Mouse (Mus musculus): ENCODE data around the gene Tmeff1.

Gene Tmeff1

GRCm38 (mm10) chr4:48660144-48660543 lies 75.2 kb downstream of the Tmeff1 start:
- Histone ChIP-seq H3K36me3 (ENCODE audit: insufficient read depth, low read length) (peaks cover 90% of the 10 kb centered on the region), H3K9me3 (ENCODE audit: low read length) (no peaks in the 10 kb centered on the region), H3K4me3 (replicated peaks; ENCODE audit: low read length) (no peak overlapping the region), H3K4me1 (replicated peaks; ENCODE audit: low read depth, low read length) (peaks cover 11% of the 10 kb centered on the region), H3K27me3 (ENCODE audit: insufficient read depth, low read length) (no peaks in the 10 kb centered on the region)
- TF ChIP-seq CTCF (conservative IDR thresholded peaks at IDR 0.05; ENCODE audit: low read length) (no peak), NANOG (IDR thresholded peaks at IDR 0.05; ENCODE audit: borderline replicate concordance, low read length) (no peak), POU5F1 (IDR thresholded peaks at IDR 0.05; ENCODE audit: borderline replicate concordance, low read length) (no peak)

GRCm38 (mm10) chr4:48660619-48661575 lies 75.9 kb downstream of the Tmeff1 start:
- no peaks in the 10 kb centered on the region for H3K27me3 ChIP-seq (ENCODE audit: insufficient read depth, low read length)
- TF ChIP-seq CTCF (conservative IDR thresholded peaks at IDR 0.05; ENCODE audit: low read length) (no peak), NANOG (IDR thresholded peaks at IDR 0.05; ENCODE audit: borderline replicate concordance, low read length) (no peak), POU5F1 (IDR thresholded peaks at IDR 0.05; ENCODE audit: borderline replicate concordance, low read length) (no peak)
- H3K36me3 ChIP-seq (ENCODE audit: insufficient read depth, low read length) = peaks cover 92% of the 10 kb centered on the region
- peaks cover 15% of the 10 kb centered on the region for H3K4me1 ChIP-seq (replicated peaks; ENCODE audit: low read depth, low read length)
- H3K9me3 ChIP-seq (ENCODE audit: low read length) = no peaks in the 10 kb centered on the region
- no peak overlapping the region for H3K4me3 ChIP-seq (replicated peaks; ENCODE audit: low read length)

- H3K36me3 ChIP-seq (ENCODE audit: insufficient read depth, low read length) = peaks cover 88% of the 10 kb centered on the region
- H3K4me1 ChIP-seq (replicated peaks; ENCODE audit: low read depth, low read length) = peaks cover 33% of the 10 kb centered on the region
- no peaks in the 10 kb centered on the region for H3K27me3 ChIP-seq (ENCODE audit: insufficient read depth, low read length)
- H3K4me3 ChIP-seq (replicated peaks; ENCODE audit: low read length) = no peak within 1 kb of the TSS
- TF ChIP-seq CTCF (conservative IDR thresholded peaks at IDR 0.05; ENCODE audit: low read length) (no peak), NANOG (IDR thresholded peaks at IDR 0.05; ENCODE audit: borderline replicate concordance, low read length) (no peak), POU5F1 (IDR thresholded peaks at IDR 0.05; ENCODE audit: borderline replicate concordance, low read length) (no peak)
- H3K9me3 ChIP-seq (ENCODE audit: low read length) = no peaks in the 10 kb centered on the region
Observed at GRCm38 (mm10) chr4:48663271-48663670, 78.3 kb downstream of the Tmeff1 start, which contains the start of gene Cavin4. Gene Cavin4, plus strand, starts transcription at chr4:48663514.

GRCm38 (mm10) chr4:48664021-48664420 lies 79.0 kb downstream of the Tmeff1 start:
- Histone ChIP-seq H3K4me3 (replicated peaks; ENCODE audit: low read length) (no peak overlapping the region), H3K36me3 (ENCODE audit: insufficient read depth, low read length) (peaks cover 87% of the 10 kb centered on the region), H3K4me1 (replicated peaks; ENCODE audit: low read depth, low read length) (peaks cover 35% of the 10 kb centered on the region), H3K27me3 (ENCODE audit: insufficient read depth, low read length) (no peaks in the 10 kb centered on the region), H3K9me3 (ENCODE audit: low read length) (no peaks in the 10 kb centered on the region)
- TF ChIP-seq NANOG (IDR thresholded peaks at IDR 0.05; ENCODE audit: borderline replicate concordance, low read length) (no peak), CTCF (conservative IDR thresholded peaks at IDR 0.05; ENCODE audit: low read length) (no peak), POU5F1 (IDR thresholded peaks at IDR 0.05; ENCODE audit: borderline replicate concordance, low read length) (no peak)

- no peak for TF ChIP-seq CTCF (conservative IDR thresholded peaks at IDR 0.05; ENCODE audit: low read length)
- TF ChIP-seq POU5F1 (IDR thresholded peaks at IDR 0.05; ENCODE audit: borderline replicate concordance, low read length) = no peak
- TF ChIP-seq NANOG (IDR thresholded peaks at IDR 0.05; ENCODE audit: borderline replicate concordance, low read length) = no peak
- H3K4me1 ChIP-seq (replicated peaks; ENCODE audit: low read depth, low read length) = peaks cover 32% of the 10 kb centered on the region
- no peaks in the 10 kb centered on the region for H3K27me3 ChIP-seq (ENCODE audit: insufficient read depth, low read length)
- H3K9me3 ChIP-seq (ENCODE audit: low read length) = no peaks in the 10 kb centered on the region
- H3K4me3 ChIP-seq (replicated peaks; ENCODE audit: low read length) = no peak overlapping the region
- H3K36me3 ChIP-seq (ENCODE audit: insufficient read depth, low read length) = peaks cover 84% of the 10 kb centered on the region
Observed at GRCm38 (mm10) chr4:48667279-48667678, 82.3 kb downstream of the Tmeff1 start.

- H3K36me3 ChIP-seq (ENCODE audit: insufficient read depth, low read length) = peaks cover 95% of the 10 kb centered on the region
- TF ChIP-seq CTCF (conservative IDR thresholded peaks at IDR 0.05; ENCODE audit: low read length) = no peak
- no peak for TF ChIP-seq POU5F1 (IDR thresholded peaks at IDR 0.05; ENCODE audit: borderline replicate concordance, low read length)
- no peak for TF ChIP-seq NANOG (IDR thresholded peaks at IDR 0.05; ENCODE audit: borderline replicate concordance, low read length)
- peaks cover 8% of the 10 kb centered on the region for H3K9me3 ChIP-seq (ENCODE audit: low read length)
- H3K4me1 ChIP-seq (replicated peaks; ENCODE audit: low read depth, low read length) = peaks cover 25% of the 10 kb centered on the region
- no peaks in the 10 kb centered on the region for H3K27me3 ChIP-seq (ENCODE audit: insufficient read depth, low read length)
- H3K4me3 ChIP-seq (replicated peaks; ENCODE audit: low read length) = no peak overlapping the region
Observed at GRCm38 (mm10) chr4:48672915-48673314, 87.9 kb downstream of the Tmeff1 start.

- Histone ChIP-seq H3K36me3 (ENCODE audit: insufficient read depth, low read length) (peaks cover 85% of the 10 kb centered on the region), H3K9me3 (ENCODE audit: low read length) (peaks cover 20% of the 10 kb centered on the region), H3K27me3 (ENCODE audit: insufficient read depth, low read length) (no peaks in the 10 kb centered on the region), H3K4me3 (replicated peaks; ENCODE audit: low read length) (no peak overlapping the region), H3K4me1 (replicated peaks; ENCODE audit: low read depth, low read length) (peaks cover 20% of the 10 kb centered on the region)
- TF ChIP-seq CTCF (conservative IDR thresholded peaks at IDR 0.05; ENCODE audit: low read length) (no peak), POU5F1 (IDR thresholded peaks at IDR 0.05; ENCODE audit: borderline replicate concordance, low read length) (no peak), NANOG (IDR thresholded peaks at IDR 0.05; ENCODE audit: borderline replicate concordance, low read length) (no peak)
Observed at GRCm38 (mm10) chr4:48674412-48674811, 89.4 kb downstream of the Tmeff1 start.

- Histone ChIP-seq H3K27me3 (ENCODE audit: insufficient read depth, low read length) (no peaks in the 10 kb centered on the region), H3K36me3 (ENCODE audit: insufficient read depth, low read length) (peaks cover 72% of the 10 kb centered on the region), H3K4me1 (replicated peaks; ENCODE audit: low read depth, low read length) (peaks cover 23% of the 10 kb centered on the region), H3K9me3 (ENCODE audit: low read length) (peaks cover 40% of the 10 kb centered on the region), H3K4me3 (replicated peaks; ENCODE audit: low read length) (no peak overlapping the region)
- TF ChIP-seq NANOG (IDR thresholded peaks at IDR 0.05; ENCODE audit: borderline replicate concordance, low read length) = no peak
- no peak for TF ChIP-seq CTCF (conservative IDR thresholded peaks at IDR 0.05; ENCODE audit: low read length)
- TF ChIP-seq POU5F1 (IDR thresholded peaks at IDR 0.05; ENCODE audit: borderline replicate concordance, low read length) = no peak
Observed at GRCm38 (mm10) chr4:48676570-48677185, 91.7 kb downstream of the Tmeff1 start.
